In genomic region chr5:119762102-119762501, GRCm38 (mm10) we compare ENCODE assay signal across 15 mouse cellular contexts.
DNase-seq lines count a peak whose midpoint lies in the region; ATAC-seq and TF ChIP-seq lines count a peak whose summit lies in the region.
"Had no signal": no experiment of that assay in that cellular context is flagged by ENCODE, and none has a peak within 500 bp of the region (broad histone marks: within the 10 kb centered on the region; RNA-seq: fewer than 3 reads in every experiment).

No protein-coding gene starts in this region.

- H3K27me3 ChIP-seq in kidney, adult 2 months (replicated peaks; ENCODE audit: control insufficient read depth, insufficient read depth, low read length), result no peaks in the 10 kb centered on the region
- peaks cover 17% of the 10 kb centered on the region for H3K27me3 ChIP-seq in kidney, embryonic 16.5 days (ENCODE audit: insufficient read depth, low read length)
- H3K27me3 ChIP-seq in lung, embryonic 14.5 days (ENCODE audit: insufficient read depth, low read length), result no peaks in the 10 kb centered on the region

- in situ Hi-C loops in ES-E14 (cut with MboI; ENCODE audit: low sequenced_read_pairs in 2 of 2, unreplicated experiment in 2 of 2), result no loop called here

- no peak for TF ChIP-seq POLR2A in kidney, adult 2 months (IDR thresholded peaks at IDR 0.05; ENCODE audit: low read depth, low read length)
- no peak for TF ChIP-seq POLR2A in brain, embryonic 14.5 days (IDR thresholded peaks at IDR 0.05; ENCODE audit: borderline replicate concordance, extremely low read depth, insufficient read depth, insufficient read length, poor library complexity, severe bottlenecking)

- H3K4me2 ChIP-seq in kidney, embryonic 16.5 days (replicated peaks; ENCODE audit: low read depth, low read length), result no peak overlapping the region
- no peak overlapping the region for H3K4me2 ChIP-seq in lung, embryonic 14.5 days
- H3K4me2 ChIP-seq: heart, embryonic 15.5 days; limb, embryonic 12.5 days had no signal

- ATAC-seq in kidney, embryonic 16.5 days (ENCODE audit: low FRiP score, low TSS enrichment), result no peak
- ATAC-seq in lung, embryonic 14.5 days (ENCODE audit: insufficient read depth), result no peak
- no peak for ATAC-seq in monocyte, adult 5-6 weeks (replicated peaks; ENCODE audit: insufficient number of reproducible peaks, low FRiP score, low TSS enrichment, poor library complexity, severe bottlenecking)
- ATAC-seq: intestine, embryonic 16.5 days had no signal

- no peaks in the 10 kb centered on the region for H3K4me1 ChIP-seq in kidney, adult 2 months (ENCODE audit: control insufficient read depth, insufficient read depth, low read length)
- no peaks in the 10 kb centered on the region for H3K4me1 ChIP-seq in kidney, embryonic 16.5 days (ENCODE audit: insufficient read depth, low read length)
- H3K4me1 ChIP-seq in lung, embryonic 14.5 days (ENCODE audit: insufficient read depth), result 0 out of 2 replicates have a peak, but pooled peaks cover 3% of the 10 kb centered on the region
- H3K4me1 ChIP-seq in ES-E14 (ENCODE audit: control insufficient read depth in 2 of 2, insufficient read depth in 2 of 2, low read length in 2 of 2, poor library complexity in 1 of 2), result no peaks in the 10 kb centered on the region
- H3K4me1 ChIP-seq: heart, embryonic 15.5 days had no signal

- WGBS in kidney, adult 2 months, result 71% methylated on average over 4 of the region's 4 CpGs
- 81% methylated on average over 4 of the region's 4 CpGs for WGBS in kidney, embryonic 16.5 days
- 68% methylated on average over 4 of the region's 4 CpGs for WGBS in lung, embryonic 14.5 days

- H3K36me3 ChIP-seq in kidney, adult 2 months (ENCODE audit: control insufficient read depth, insufficient read depth, low read length), result no peaks in the 10 kb centered on the region
- no peaks in the 10 kb centered on the region for H3K36me3 ChIP-seq in kidney, embryonic 16.5 days (ENCODE audit: insufficient read depth, low read length)
- no peaks in the 10 kb centered on the region for H3K36me3 ChIP-seq in lung, embryonic 14.5 days (ENCODE audit: insufficient read depth)
- no peaks in the 10 kb centered on the region for H3K36me3 ChIP-seq in ES-E14 (ENCODE audit: control insufficient read depth, insufficient read depth, low read length, poor library complexity, severe bottlenecking)
- H3K36me3 ChIP-seq: heart, embryonic 15.5 days; limb, embryonic 12.5 days had no signal

- TF ChIP-seq CTCF in kidney, adult 2 months (conservative IDR thresholded peaks at IDR 0.05; ENCODE audit: insufficient read depth, insufficient read length, low read depth, low read length), result 0 out of 2 replicates have a peak, but pooled peaks have one; percentile 16
- TF ChIP-seq CTCF in lung, embryonic 14.5 days (IDR thresholded peaks at IDR 0.05; ENCODE audit: low read depth), result peak; percentile 55
- peak; percentile 38; the same call in 1 of the 2 replicates for TF ChIP-seq CTCF in brain, embryonic 14.5 days (IDR thresholded peaks at IDR 0.05; ENCODE audit: borderline replicate concordance, extremely low read depth, insufficient read depth, insufficient read length)

- no peak overlapping the region for H3K27ac ChIP-seq in kidney, adult 2 months (ENCODE audit: insufficient read depth, low read depth, low read length)
- H3K27ac ChIP-seq in kidney, embryonic 16.5 days (ENCODE audit: low read length), result no peak overlapping the region
- no peak overlapping the region for H3K27ac ChIP-seq in lung, embryonic 14.5 days (ENCODE audit: low read depth)
- no peak overlapping the region for H3K27ac ChIP-seq in ES-E14 (ENCODE audit: insufficient read depth, low read depth, low read length, poor library complexity, severe bottlenecking)
- H3K27ac ChIP-seq: heart, embryonic 15.5 days; limb, embryonic 12.5 days had no signal

- no peak overlapping the region for H3K4me3 ChIP-seq in kidney, adult 2 months (ENCODE audit: insufficient read depth, low read depth, low read length)
- no peak overlapping the region for H3K4me3 ChIP-seq in kidney, embryonic 16.5 days (ENCODE audit: low read length)
- no peak overlapping the region for H3K4me3 ChIP-seq in lung, embryonic 14.5 days (ENCODE audit: low read depth, low read length)
- H3K4me3 ChIP-seq in ES-E14 (ENCODE audit: insufficient read depth in 1 of 2, low read depth in 1 of 2, low read length in 2 of 2, poor library complexity in 1 of 2, severe bottlenecking in 1 of 2), result no peak overlapping the region
- H3K4me3 ChIP-seq: heart, embryonic 15.5 days; limb, embryonic 12.5 days; myocyte had no signal

- no peak for DNase-seq in kidney, adult 2 months
- no peak for DNase-seq in lung, embryonic 14.5 days
- DNase-seq in lung, postnatal 4 days, result no peak
- DNase-seq in ES-E14 (ENCODE audit: low read depth, low spot score), result peak; percentile 49
- DNase-seq in brain, embryonic 14.5 days (ENCODE audit: low read depth), result no peak
- DNase-seq in spleen, postnatal 36 days (ENCODE audit: low spot score in 2 of 2), result no peak
- DNase-seq: cerebellum, adult 18-20 months; kidney, postnatal 36 days; layer of hippocampus, postnatal 36 days had no signal

- H3K9me3 ChIP-seq in kidney, embryonic 16.5 days (ENCODE audit: low read length), result peaks cover 4% of the 10 kb centered on the region; the same call in 1 of the 2 replicates
- no peaks in the 10 kb centered on the region for H3K9me3 ChIP-seq in lung, embryonic 14.5 days (ENCODE audit: low read depth, low read length)
- H3K9me3 ChIP-seq in ES-E14 (ENCODE audit: control insufficient read depth, insufficient read depth, low read depth, low read length), result no peaks in the 10 kb centered on the region
- H3K9me3 ChIP-seq: heart, embryonic 15.5 days had no signal

- H3K9ac ChIP-seq in kidney, embryonic 16.5 days (replicated peaks; ENCODE audit: low read length), result no peak overlapping the region
- H3K9ac ChIP-seq in lung, embryonic 14.5 days, result no peak overlapping the region
- no peak overlapping the region for H3K9ac ChIP-seq in ES-E14 (ENCODE audit: insufficient read depth, low read depth, low read length, poor library complexity, severe bottlenecking)
- H3K9ac ChIP-seq: heart, embryonic 15.5 days; limb, embryonic 12.5 days had no signal

TF ChIP-seq in ES-E14, 5 proteins besides CTCF, POLR2A, EP300 and RAD21:
- no peak for TF ChIP-seq ZC3H11A (IDR thresholded peaks at IDR 0.05; ENCODE audit: borderline replicate concordance, low read depth, low read length)
- TF ChIP-seq ZNF384 (IDR thresholded peaks at IDR 0.05; ENCODE audit: low read depth, low read length), result no peak
- TF ChIP-seq CHD2 (IDR thresholded peaks at IDR 0.05; ENCODE audit: low read depth, low read length), result no peak
- no peak for TF ChIP-seq MAFK (IDR thresholded peaks at IDR 0.05; ENCODE audit: insufficient read depth, low read depth, low read length)
- no peak for TF ChIP-seq HCFC1 (IDR thresholded peaks at IDR 0.05; ENCODE audit: borderline replicate concordance, insufficient read depth, low read length)
